Mouse (Mus musculus) lung, postnatal 0 days (tissue): ENCODE data around the gene Gnai2. TPM values are rescaled to one million over a fixed set of nuclear protein-coding genes. Genes with fewer than 3 reads are reported as not detected.
"Not testable (repeated sequence)": the region's sequence is repeated elsewhere in the genome, so short reads cannot be mapped to it uniquely, and the experiment has no call there.

Source experiments
- ATAC-seq: fragments of 200-750 bp; cut with Nextera tagmentation; 2 replicates; pipeline ENCODE4 v1.8.0; 2017; ENCODE audit warnings: moderate library complexity
- DNase-seq: peaks from one replicate; pipeline ENCODE4 v3.0.0-alpha.2; 2016; ENCODE audit warnings: low spot score
- H3K27ac ChIP-seq: fragments of 300-500 bp; sonication (generic); 2 replicates; pipeline ENCODE4 v1.5.1; 2014; ENCODE audit warnings: antibody characterized with exemption, mild to moderate bottlenecking, low read length, mixed read lengths
- H3K27me3 ChIP-seq: fragments of 300-500 bp; sonication (generic); replicated peaks from 2 replicates; pipeline ENCODE4 v1.6.1; 2014; ENCODE audit warnings: low read length, mixed read lengths; ENCODE audit not compliant: insufficient read depth
- H3K36me3 ChIP-seq: fragments of 300-500 bp; sonication (generic); 2 replicates; pipeline ENCODE4 v1.6.1; 2014; ENCODE audit warnings: low read length, mixed read lengths; ENCODE audit not compliant: insufficient read depth
- H3K4me1 ChIP-seq: fragments of 300-500 bp; sonication (generic); 2 replicates; pipeline ENCODE4 v1.6.1; 2014; ENCODE audit warnings: antibody characterized with exemption, low read depth, low read length, mixed read lengths; ENCODE audit not compliant: insufficient read depth
- H3K4me2 ChIP-seq: fragments of 300-500 bp; sonication (generic); replicated peaks from 2 replicates; pipeline ENCODE4 v1.6.1; 2014; ENCODE audit warnings: low read depth, mild to moderate bottlenecking, low read length, moderate library complexity, mixed read lengths
- H3K4me3 ChIP-seq: fragments of 300-500 bp; sonication (generic); 2 replicates; pipeline ENCODE4 v1.5.1; 2014; ENCODE audit warnings: low read depth, low read length
- H3K9ac ChIP-seq: fragments of 300-500 bp; sonication (generic); replicated peaks from 2 replicates; pipeline ENCODE4 v1.6.1; 2014; ENCODE audit warnings: low read depth, mild to moderate bottlenecking
- H3K9me3 ChIP-seq: fragments of 300-500 bp; sonication (generic); 2 replicates; pipeline ENCODE4 v1.6.1; 2016; ENCODE audit warnings: low read length, mixed read lengths
- CTCF ChIP-seq: IDR thresholded peaks from 2 replicates; pipeline ENCODE4 v1.5.1; 2016; ENCODE audit warnings: antibody characterized with exemption, mild to moderate bottlenecking
- EP300 ChIP-seq: IDR thresholded peaks from 2 replicates; pipeline ENCODE4 v1.6.1; 2016; ENCODE audit warnings: antibody characterized with exemption, mild to moderate bottlenecking, control low read depth
- WGBS: fragments of 180-500 bp; shearing (Covaris S2); extraction: QIAGEN DNeasy Blood & Tissue Kit; methylation state at CpG from one replicate; pipeline ENCODE4 v1.1.7; 2014; 5-methylcytosine and 5-hydroxymethylcytosine counted together
- polyA plus RNA-seq: library from polyadenylated mRNA; unstranded; fragments of >200 nt; fragmentation: Nextera tagmentation; extraction: Ambion mirVana; gene quantifications from 2 replicates; pipeline ENCODE4 v1.2.1, GENCODE M21; 2015

Gene Gnai2
- 414 and 417 TPM in 2 replicates for polyA plus RNA-seq

- Histone ChIP-seq H3K9me3 (no peaks in the 10 kb centered on the region), H3K4me2 (peak within 1 kb of the TSS; percentile 90), H3K27ac (peak within 1 kb of the TSS; percentile 90), H3K4me1 (peaks cover 22% of the 10 kb centered on the region), H3K36me3 (no peaks in the 10 kb centered on the region), H3K27me3 (no peaks in the 10 kb centered on the region), H3K4me3 (peak within 1 kb of the TSS; percentile 90), H3K9ac (peak within 1 kb of the TSS; percentile 96)
- ATAC-seq (peak; percentile 95), DNase-seq (peak; percentile 99)
- TF ChIP-seq CTCF (peak; percentile 33; the same call in 1 of the 2 replicates), EP300 (no peak)
- WGBS: 3% methylated on average over 37 of the region's 38 CpGs
Observed at GRCm38 (mm10) chr9:107635279-107636028, at the start of gene Gnai2. Gnai2 (minus strand) TSS chr9:107635367.

GRCm38 (mm10) chr9:107682405-107682804, 47.2 kb upstream of the Gnai2 start:
- H3K4me1 ChIP-seq: no peaks in the 10 kb centered on the region
- ATAC-seq (no peak), DNase-seq (no peak)
- TF ChIP-seq CTCF (no peak), EP300 (no peak)
- WGBS: 71% methylated on average over 20 of the region's 20 CpGs
- H3K4me3 ChIP-seq: no peak overlapping the region
- H3K4me2 ChIP-seq: no peak overlapping the region
- no peak overlapping the region for H3K9ac ChIP-seq
- H3K27ac ChIP-seq: no peak overlapping the region
- peaks cover 13% of the 10 kb centered on the region; the same call in 1 of the 2 replicates for H3K36me3 ChIP-seq
- H3K27me3 ChIP-seq: no peaks in the 10 kb centered on the region
- no peaks in the 10 kb centered on the region for H3K9me3 ChIP-seq

GRCm38 (mm10) chr9:107679501-107679900, 44.3 kb upstream of the Gnai2 start, which contains the start of gene Gnat1:
Gnat1 (minus strand) TSS chr9:107679712.
- no peaks in the 10 kb centered on the region for H3K9me3 ChIP-seq
- no peaks in the 10 kb centered on the region for H3K4me1 ChIP-seq
- 0 out of 2 replicates have a peak, but pooled peaks cover 13% of the 10 kb centered on the region for H3K36me3 ChIP-seq
- H3K27me3 ChIP-seq: peaks cover 11% of the 10 kb centered on the region; the same call in 1 of the 2 replicates
- 31% methylated on average over 5 of the region's 5 CpGs for WGBS
- no peak within 1 kb of the TSS for H3K4me3 ChIP-seq
- DNase-seq (no peak), ATAC-seq (no peak)
- H3K27ac ChIP-seq: no peak within 1 kb of the TSS
- no peak within 1 kb of the TSS for H3K4me2 ChIP-seq
- no peak within 1 kb of the TSS for H3K9ac ChIP-seq
- TF ChIP-seq CTCF: no peak
- no peak for TF ChIP-seq EP300

- Histone ChIP-seq H3K9me3 (no peaks in the 10 kb centered on the region), H3K27me3 (peaks cover 11% of the 10 kb centered on the region; the same call in 1 of the 2 replicates), H3K27ac (no peak overlapping the region), H3K36me3 (0 out of 2 replicates have a peak, but pooled peaks cover 7% of the 10 kb centered on the region), H3K4me1 (no peaks in the 10 kb centered on the region), H3K4me2 (no peak overlapping the region), H3K9ac (no peak overlapping the region), H3K4me3 (no peak overlapping the region)
- ATAC-seq (no peak), DNase-seq (no peak)
- 98% methylated on average over 2 of the region's 2 CpGs for WGBS
- TF ChIP-seq CTCF: no peak
- TF ChIP-seq EP300: no peak
Observed at GRCm38 (mm10) chr9:107678861-107679260, 43.7 kb upstream of the Gnai2 start.

GRCm38 (mm10) chr9:107677819-107678526, 42.8 kb upstream of the Gnai2 start:
- H3K4me1 ChIP-seq, H3K4me3 ChIP-seq, H3K4me2 ChIP-seq, H3K36me3 ChIP-seq, ATAC-seq, H3K27ac ChIP-seq, H3K9me3 ChIP-seq, H3K9ac ChIP-seq: not testable (repeated sequence)
- peak; percentile 76 for DNase-seq
- 39% methylated on average over 14 of the region's 14 CpGs for WGBS
- peaks cover 11% of the 10 kb centered on the region; the same call in 1 of the 2 replicates for H3K27me3 ChIP-seq
- TF ChIP-seq CTCF: peak; percentile 76
